Mouse (Mus musculus) limb, embryonic 11.5 days (tissue): Measurements from ENCODE around the gene Klhl26. TPM values are rescaled to one million over a fixed set of nuclear protein-coding genes. Genes with fewer than 3 reads are reported as not detected.

Experiments used
- ATAC-seq: fragments of 200-750 bp; cut with Nextera tagmentation; 2 replicates; pipeline ENCODE4 v1.8.0; 2017; ENCODE audit warnings: low read depth; ENCODE audit not compliant: insufficient number of reproducible peaks, low FRiP score, low TSS enrichment
- DNase-seq: peaks from one replicate; pipeline ENCODE4 v3.0.0-alpha.2; 2015; ENCODE audit warnings: low spot score
- H3K27ac ChIP-seq: fragments of 300-500 bp; sonication (generic); replicated peaks from 2 replicates; pipeline ENCODE4 v1.5.1; 2014; ENCODE audit warnings: low read depth, mild to moderate bottlenecking, low read length
- H3K27me3 ChIP-seq: fragments of 300-500 bp; sonication (generic); 2 replicates; pipeline ENCODE4 v1.6.1; 2014; ENCODE audit warnings: mild to moderate bottlenecking, low read length, mixed read lengths; ENCODE audit not compliant: control insufficient read depth, insufficient read depth
- H3K36me3 ChIP-seq: fragments of 300-500 bp; sonication (generic); 2 replicates; pipeline ENCODE4 v1.6.1; 2014; ENCODE audit warnings: mild to moderate bottlenecking, low read length, moderate library complexity, mixed read lengths; ENCODE audit not compliant: control insufficient read depth, insufficient read depth
- H3K4me1 ChIP-seq: fragments of 300-500 bp; sonication (generic); 2 replicates; pipeline ENCODE4 v1.6.1; 2014; ENCODE audit warnings: low read length, mixed read lengths; ENCODE audit not compliant: control insufficient read depth, insufficient read depth
- H3K4me2 ChIP-seq: fragments of 300-500 bp; sonication (generic); 2 replicates; pipeline ENCODE4 v1.6.1; 2014; ENCODE audit warnings: low read depth, mild to moderate bottlenecking, moderate library complexity; ENCODE audit not compliant: severe bottlenecking
- H3K4me3 ChIP-seq: fragments of 300-500 bp; sonication (generic); 2 replicates; pipeline ENCODE4 v1.5.1; 2014; ENCODE audit warnings: low read depth, low read length
- H3K9ac ChIP-seq: fragments of 300-500 bp; sonication (generic); 2 replicates; pipeline ENCODE4 v1.6.1; 2014; ENCODE audit warnings: mild to moderate bottlenecking, low read length
- H3K9me3 ChIP-seq: fragments of 300-500 bp; sonication (generic); 2 replicates; pipeline ENCODE4 v1.6.1; 2016; ENCODE audit warnings: low read length; ENCODE audit not compliant: control insufficient read depth
- WGBS: fragments of 180-500 bp; shearing (Covaris S2); extraction: QIAGEN DNeasy Blood & Tissue Kit; methylation state at CpG from one replicate; pipeline ENCODE4 v1.1.7; 2014; 5-methylcytosine and 5-hydroxymethylcytosine counted together
- polyA plus RNA-seq: library from polyadenylated mRNA; unstranded; fragments of >200 nt; fragmentation: Nextera tagmentation; extraction: Ambion mirVana; gene quantifications from 2 replicates; pipeline ENCODE4 v1.2.1, GENCODE M21; 2014

The Klhl26 gene
- polyA plus RNA-seq, 1 experiment from 2014 or later = 18.9 TPM

GRCm38 (mm10) chr8:70439055-70439847 is 37.5 kb downstream of the Klhl26 start, which contains the start of gene Crtc1:
Crtc1 (minus strand) TSS chr8:70439579.
- Histone ChIP-seq H3K27me3 (no peaks in the 10 kb centered on the region), H3K9me3 (no peaks in the 10 kb centered on the region), H3K4me1 (peaks cover 7% of the 10 kb centered on the region), H3K4me2 (peak within 1 kb of the TSS; percentile 85), H3K27ac (peak within 1 kb of the TSS; percentile 47; the same call in 1 of the 2 replicates), H3K9ac (peak within 1 kb of the TSS; percentile 75), H3K4me3 (peak within 1 kb of the TSS; percentile 62), H3K36me3 (no peaks in the 10 kb centered on the region)
- ATAC-seq (peak; percentile 94), DNase-seq (peak; percentile 97)
- under 1% methylated on average over 56 of the region's 70 CpGs for WGBS

- Histone ChIP-seq H3K27ac (no peak overlapping the region), H3K36me3 (no peaks in the 10 kb centered on the region), H3K27me3 (no peaks in the 10 kb centered on the region), H3K9ac (no peak overlapping the region), H3K4me1 (peaks cover 7% of the 10 kb centered on the region), H3K9me3 (no peaks in the 10 kb centered on the region), H3K4me2 (peak overlapping the region; percentile 85), H3K4me3 (no peak overlapping the region)
- DNase-seq (no peak), ATAC-seq (no peak)
- 96% methylated on average over 2 of the region's 2 CpGs for WGBS
Observed at GRCm38 (mm10) chr8:70438423-70438822, 38.3 kb downstream of the Klhl26 start.

GRCm38 (mm10) chr8:70435156-70435555 is 41.6 kb downstream of the Klhl26 start:
- no peak overlapping the region for H3K9ac ChIP-seq
- H3K27me3 ChIP-seq = no peaks in the 10 kb centered on the region
- ATAC-seq (no peak), DNase-seq (no peak)
- H3K27ac ChIP-seq = no peak overlapping the region
- no peak overlapping the region for H3K4me3 ChIP-seq
- no peaks in the 10 kb centered on the region for H3K36me3 ChIP-seq
- no peak overlapping the region for H3K4me2 ChIP-seq
- no peaks in the 10 kb centered on the region for H3K9me3 ChIP-seq
- H3K4me1 ChIP-seq = peaks cover 7% of the 10 kb centered on the region
- 87% methylated on average over 5 of the region's 5 CpGs for WGBS

- no peak for DNase-seq
- Histone ChIP-seq H3K27me3 (no peaks in the 10 kb centered on the region), H3K4me3 (no peak overlapping the region), H3K9ac (no peak overlapping the region), H3K27ac (no peak overlapping the region), H3K9me3 (no peaks in the 10 kb centered on the region), H3K4me1 (no peaks in the 10 kb centered on the region), H3K4me2 (no peak overlapping the region), H3K36me3 (no peaks in the 10 kb centered on the region)
- 36% methylated on average over 4 of the region's 4 CpGs for WGBS
- ATAC-seq = no peak
Observed at GRCm38 (mm10) chr8:70432991-70433536, 43.7 kb downstream of the Klhl26 start.

- H3K4me3 ChIP-seq = no peak overlapping the region
- no peaks in the 10 kb centered on the region for H3K27me3 ChIP-seq
- no peak overlapping the region for H3K9ac ChIP-seq
- DNase-seq (no peak), ATAC-seq (no peak)
- H3K9me3 ChIP-seq = no peaks in the 10 kb centered on the region
- 97% methylated on average over 4 of the region's 4 CpGs for WGBS
- H3K4me1 ChIP-seq = no peaks in the 10 kb centered on the region
- H3K27ac ChIP-seq = no peak overlapping the region
- no peak overlapping the region for H3K4me2 ChIP-seq
- H3K36me3 ChIP-seq = no peaks in the 10 kb centered on the region
Observed at GRCm38 (mm10) chr8:70431213-70431612, 45.6 kb downstream of the Klhl26 start.

- 90% methylated on average over 2 of the region's 2 CpGs for WGBS
- no peaks in the 10 kb centered on the region for H3K27me3 ChIP-seq
- H3K9ac ChIP-seq = no peak overlapping the region
- H3K4me3 ChIP-seq = no peak overlapping the region
- no peaks in the 10 kb centered on the region for H3K36me3 ChIP-seq
- ATAC-seq (no peak), DNase-seq (no peak)
- H3K27ac ChIP-seq = no peak overlapping the region
- H3K4me2 ChIP-seq = no peak overlapping the region
- no peaks in the 10 kb centered on the region for H3K4me1 ChIP-seq
- H3K9me3 ChIP-seq = no peaks in the 10 kb centered on the region
Observed at GRCm38 (mm10) chr8:70426300-70426907, 50.4 kb downstream of the Klhl26 start.

- Histone ChIP-seq H3K27ac (no peak overlapping the region), H3K36me3 (no peaks in the 10 kb centered on the region), H3K9me3 (no peaks in the 10 kb centered on the region), H3K9ac (no peak overlapping the region), H3K4me3 (no peak overlapping the region), H3K4me2 (no peak overlapping the region), H3K4me1 (peaks cover 4% of the 10 kb centered on the region; the same call in 1 of the 2 replicates), H3K27me3 (no peaks in the 10 kb centered on the region)
- WGBS = 95% methylated on average over 2 of the region's 2 CpGs
- ATAC-seq = no peak
- no peak for DNase-seq
Observed at GRCm38 (mm10) chr8:70422722-70423121, 54.0 kb downstream of the Klhl26 start.

- Histone ChIP-seq H3K36me3 (no peaks in the 10 kb centered on the region), H3K4me3 (no peak overlapping the region), H3K9ac (no peak overlapping the region), H3K27me3 (no peaks in the 10 kb centered on the region), H3K27ac (no peak overlapping the region), H3K9me3 (no peaks in the 10 kb centered on the region), H3K4me1 (peaks cover 10% of the 10 kb centered on the region; the same call in 1 of the 2 replicates), H3K4me2 (no peak overlapping the region)
- ATAC-seq (no peak), DNase-seq (no peak)
- 76% methylated on average over 18 of the region's 18 CpGs for WGBS
Observed at GRCm38 (mm10) chr8:70421349-70422104, 55.2 kb downstream of the Klhl26 start.
